Mouse (Mus musculus): Measurements from ENCODE around the gene Mfng. TPM values are rescaled to one million over a fixed set of nuclear protein-coding genes. Genes with fewer than 3 reads are reported as not detected.
A peak's percentile ranks its signal among the peaks of the same experiment; 100 is the strongest.

Mfng gene
- total RNA-seq, 2 experiments from 2014 or later, result 5.6 to 7.1 TPM

DNA sequence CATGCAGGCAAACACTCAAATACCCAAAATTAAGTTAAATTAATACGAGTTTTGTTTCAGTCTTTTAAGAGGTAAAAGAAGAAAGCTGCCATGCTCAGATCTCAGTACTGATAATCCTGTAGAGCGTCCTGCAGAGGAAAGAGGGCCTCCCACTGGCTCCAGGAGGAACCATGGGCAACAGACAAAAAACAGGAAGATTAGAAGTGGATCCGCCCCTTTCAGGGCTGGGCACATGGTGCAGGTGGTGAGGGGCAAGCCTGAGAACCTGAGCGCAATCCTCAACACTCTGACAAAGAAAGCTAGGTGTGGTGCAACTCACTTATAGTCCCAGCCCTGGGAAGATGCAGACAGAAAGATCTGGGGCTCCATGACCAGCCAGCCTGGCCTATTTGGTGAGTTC is 41.4 kb downstream of the Mfng start:
- DNase-seq, result no peak
- intact Hi-C loops (cut with DNase I; ENCODE audit: low total_unique reads), result no loop called here

DNA sequence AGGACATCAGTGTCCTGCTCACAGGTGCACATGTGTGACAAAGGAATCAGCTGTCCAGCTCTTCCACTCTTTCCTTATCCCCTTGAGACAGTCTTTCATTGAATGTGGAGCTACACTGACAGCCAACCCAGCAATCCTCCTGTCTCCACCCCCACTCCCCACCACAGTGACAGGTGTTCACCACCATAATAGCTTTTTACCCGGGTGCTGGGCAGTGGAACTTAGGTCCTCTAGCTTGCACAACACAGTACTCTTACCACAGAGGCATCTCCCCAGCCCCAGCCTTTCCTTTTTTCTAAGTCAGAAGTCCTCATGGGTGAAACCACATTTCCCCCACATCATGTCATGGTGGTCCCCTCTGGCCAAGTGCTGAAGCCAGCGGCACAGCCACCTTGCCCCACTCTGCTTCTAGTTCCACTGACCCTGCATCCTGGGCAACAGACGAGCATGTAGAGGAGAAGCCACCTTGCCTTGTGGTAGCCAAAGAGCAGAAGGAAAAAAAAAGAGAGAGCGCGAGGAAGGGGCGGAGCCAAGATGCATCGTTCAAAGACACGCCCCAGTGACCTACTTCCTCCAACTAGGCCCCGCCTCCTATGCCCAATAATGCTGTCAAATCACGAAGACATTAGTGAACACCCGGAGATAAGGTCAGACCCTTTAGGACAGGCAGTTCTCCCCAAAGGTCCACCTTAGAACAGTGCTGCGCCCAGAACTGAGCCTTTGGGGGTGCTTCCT is 42.8 kb downstream of the Mfng start:
- DNase-seq, result no peak
- intact Hi-C loops (cut with DNase I; ENCODE audit: low total_unique reads), result no loop called here

DNA sequence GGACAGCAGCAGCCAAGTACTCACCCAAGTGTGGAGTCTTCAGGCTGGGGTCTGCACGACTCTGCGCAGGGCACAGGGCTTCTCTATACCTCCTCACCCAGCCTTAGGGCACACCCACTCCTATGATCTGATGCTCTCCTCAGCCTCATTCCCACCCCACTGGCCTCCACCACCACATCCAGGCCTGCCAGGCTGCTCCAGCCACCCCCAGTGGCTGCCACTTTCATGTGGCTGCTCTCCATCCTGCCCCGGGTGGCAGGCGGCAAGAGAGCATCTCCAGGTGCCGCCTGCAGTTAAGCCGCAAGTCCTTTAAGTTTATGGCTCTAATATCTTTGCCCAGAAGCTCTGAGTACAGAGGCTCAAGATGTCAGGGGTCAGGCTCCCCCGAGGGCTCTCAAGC is 46.6 kb downstream of the Mfng start:
- intact Hi-C loops (cut with DNase I; ENCODE audit: low total_unique reads), result no loop called here
- no peak for DNase-seq

DNA sequence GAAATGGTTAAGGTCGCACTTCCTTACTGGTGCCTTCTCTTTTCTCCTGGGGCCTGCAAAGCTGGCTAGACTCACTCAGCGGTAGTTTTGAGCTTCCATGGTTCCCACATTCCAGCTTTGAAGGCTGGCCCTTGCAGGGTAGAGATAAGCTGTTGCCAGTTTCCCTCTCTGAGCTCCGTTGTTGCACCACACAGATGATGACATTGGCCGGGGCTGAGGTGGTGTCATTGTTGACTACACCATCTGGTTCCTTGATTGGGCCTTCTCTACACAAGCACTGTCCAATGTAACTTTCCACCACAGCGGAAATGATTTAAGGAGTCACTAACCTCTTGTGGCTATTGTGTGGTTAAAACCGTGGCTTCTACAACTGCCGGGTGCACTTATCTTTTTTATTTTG is 52.7 kb downstream of the Mfng start:
- DNase-seq, result no peak
- intact Hi-C loops (cut with DNase I; ENCODE audit: low total_unique reads), result loop anchor here (5.0 kb wide), 1 partner anchor 93 kb away; no protein-coding TSS in a partner anchor

DNA sequence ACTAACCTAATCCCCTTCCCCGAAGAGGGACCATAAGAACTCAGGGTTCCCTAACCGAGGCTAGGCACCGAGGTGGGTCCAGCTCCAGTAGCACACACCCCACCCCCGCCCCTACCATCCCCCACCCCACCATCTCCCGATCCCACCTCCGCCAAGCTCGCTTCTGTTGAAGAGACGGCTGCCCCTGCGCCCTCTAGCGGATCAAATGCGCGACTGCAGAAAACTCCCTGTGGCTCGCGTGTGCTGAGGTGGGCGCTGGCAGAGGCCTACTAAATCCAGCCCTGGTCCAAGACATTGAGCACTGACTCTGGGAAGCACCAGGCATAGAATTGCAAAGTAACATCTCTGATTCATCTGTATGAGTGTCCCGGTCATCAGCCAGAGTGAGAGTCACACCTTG is 53.2 kb downstream of the Mfng start:
- intact Hi-C loops (cut with DNase I; ENCODE audit: low total_unique reads), result loop anchor here (5.0 kb wide), 1 partner anchor 93 kb away; no protein-coding TSS in a partner anchor
- DNase-seq, result peak; percentile 63

DNA sequence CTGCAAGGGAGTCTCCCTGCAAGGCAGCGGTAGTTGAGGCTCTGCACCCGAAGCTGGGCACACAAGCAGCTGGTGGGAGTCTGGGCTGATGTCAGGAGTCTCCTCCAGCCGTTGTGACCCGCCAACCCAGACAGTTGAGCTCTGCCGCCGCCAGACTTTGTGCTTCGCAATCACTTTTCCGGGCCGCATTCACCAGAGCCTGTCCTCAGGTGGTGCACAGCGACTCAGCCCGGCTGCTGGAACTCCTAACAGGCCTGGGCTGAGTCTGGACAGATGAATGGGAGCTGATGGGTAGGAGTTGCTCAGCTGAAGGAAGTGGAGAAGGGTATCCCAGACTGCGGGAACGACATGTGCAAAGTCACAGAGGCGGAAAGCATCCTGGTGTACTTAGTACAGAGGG is 53.9 kb downstream of the Mfng start:
- no peak for DNase-seq
- intact Hi-C loops (cut with DNase I; ENCODE audit: low total_unique reads), result no loop called here

DNA sequence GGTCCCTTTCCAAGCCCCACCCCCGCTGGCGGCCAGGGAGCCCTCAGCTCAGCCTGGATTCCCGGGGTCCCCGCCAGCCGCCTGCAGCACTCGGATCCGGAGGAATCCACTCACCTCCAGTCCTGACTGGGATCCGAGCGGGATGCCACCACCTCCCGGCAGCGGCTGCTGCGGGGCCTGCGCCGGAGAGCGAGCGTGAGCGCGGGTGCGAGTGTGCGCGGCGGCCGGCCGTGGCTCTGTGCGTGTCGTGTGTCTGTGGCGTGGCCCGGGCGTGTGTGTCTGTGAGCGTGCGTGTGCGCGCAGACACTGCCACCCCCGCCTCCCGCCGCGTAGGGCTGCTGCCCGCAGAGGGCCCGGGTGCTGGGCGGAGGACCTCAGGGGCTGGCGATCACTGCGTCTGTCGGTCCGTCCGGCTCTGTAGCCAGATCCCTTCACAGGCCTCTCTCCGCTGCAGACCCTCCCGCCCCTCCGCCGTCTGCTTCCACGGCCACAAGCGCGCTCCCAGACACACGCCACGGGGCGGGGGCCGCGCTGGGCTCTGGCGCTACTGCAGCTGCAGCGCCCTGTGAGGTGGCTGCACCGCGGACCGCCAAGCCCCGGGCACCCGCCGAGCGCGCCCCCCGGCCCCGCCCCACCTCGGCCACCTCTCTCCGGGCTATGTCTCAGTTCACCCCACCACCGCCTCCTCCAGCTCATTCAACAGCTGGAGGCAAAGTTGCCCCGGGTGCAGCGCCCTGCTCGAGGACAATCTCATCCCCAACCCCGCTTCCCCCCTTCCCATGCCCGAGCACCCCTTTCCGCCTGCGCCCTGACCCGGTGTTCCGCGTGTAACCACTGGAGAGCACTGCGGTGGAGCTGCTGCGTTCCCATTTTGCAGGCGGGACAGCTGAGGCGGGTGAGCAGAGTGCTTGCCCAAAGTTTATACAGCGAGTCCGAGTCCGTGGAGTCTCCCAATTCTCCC is 54.7 kb downstream of the Mfng start, which contains the start of gene Elfn2:
TSS of gene Elfn2 (minus strand) at position 482 of the 961 bp plus-strand sequence.
- no peak for DNase-seq
- intact Hi-C loops (cut with DNase I; ENCODE audit: low total_unique reads), result no loop called here

DNA sequence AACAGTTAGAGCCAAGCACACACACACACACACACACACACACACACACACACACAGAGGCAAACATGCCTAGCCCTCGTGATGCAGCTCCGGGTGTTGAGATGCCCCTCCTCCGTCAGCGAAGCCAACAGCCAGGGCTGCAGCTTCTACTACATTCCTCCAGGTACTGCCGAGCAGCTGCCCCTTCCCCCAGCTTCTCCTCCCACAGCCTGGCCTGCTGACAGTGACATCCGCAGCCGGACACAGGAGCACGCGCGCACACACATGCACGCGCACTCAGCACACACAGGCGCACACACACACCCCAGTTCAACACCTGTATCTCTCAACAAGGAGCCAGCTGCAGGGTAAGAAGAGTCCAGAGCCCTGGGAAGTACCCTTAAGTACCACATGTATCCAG is 56.3 kb downstream of the Mfng start:
- DNase-seq, result no peak
- intact Hi-C loops (cut with DNase I; ENCODE audit: low total_unique reads), result no loop called here

DNA sequence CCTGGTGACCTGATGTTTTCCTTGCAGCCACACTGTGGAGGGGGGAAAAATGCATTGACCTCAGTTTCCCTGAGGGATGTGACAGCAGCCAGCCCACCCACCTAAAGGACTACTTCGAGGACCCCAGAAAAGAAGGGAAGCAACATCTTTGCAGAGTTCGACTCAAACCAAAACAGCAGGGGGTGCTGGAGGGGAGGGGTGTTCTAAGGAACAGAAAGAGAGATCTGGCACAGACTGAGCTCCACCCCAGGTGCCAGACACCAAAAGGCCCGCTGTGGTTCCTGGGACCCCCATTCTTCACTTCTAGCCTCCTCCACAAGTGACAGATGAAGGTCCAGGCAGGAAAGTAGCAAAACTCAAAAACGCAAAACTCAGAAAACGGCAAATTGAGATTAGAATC is 57.4 kb downstream of the Mfng start:
- no peak for DNase-seq
- intact Hi-C loops (cut with DNase I; ENCODE audit: low total_unique reads), result no loop called here

DNA sequence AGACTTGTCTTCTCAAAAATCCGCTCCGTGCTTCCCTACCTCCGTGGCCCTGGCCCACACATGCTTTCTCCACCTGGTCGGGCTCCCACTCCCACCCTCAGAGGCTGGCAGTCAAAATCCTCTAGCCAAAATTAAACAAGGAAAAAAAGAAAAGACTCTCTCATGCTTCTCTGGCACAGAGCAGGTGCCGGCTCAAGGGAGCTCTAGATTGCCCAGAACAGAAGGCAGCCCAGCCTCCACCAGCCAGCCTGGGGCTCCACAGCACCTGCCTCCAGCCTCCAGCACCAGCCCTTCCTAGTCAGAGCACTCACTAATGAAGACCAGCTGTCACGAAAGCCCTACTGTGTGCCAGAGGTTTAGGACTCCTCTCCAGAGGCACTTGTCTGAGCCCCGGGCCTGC is 59.5 kb downstream of the Mfng start:
- intact Hi-C loops (cut with DNase I; ENCODE audit: low total_unique reads), result no loop called here

DNA sequence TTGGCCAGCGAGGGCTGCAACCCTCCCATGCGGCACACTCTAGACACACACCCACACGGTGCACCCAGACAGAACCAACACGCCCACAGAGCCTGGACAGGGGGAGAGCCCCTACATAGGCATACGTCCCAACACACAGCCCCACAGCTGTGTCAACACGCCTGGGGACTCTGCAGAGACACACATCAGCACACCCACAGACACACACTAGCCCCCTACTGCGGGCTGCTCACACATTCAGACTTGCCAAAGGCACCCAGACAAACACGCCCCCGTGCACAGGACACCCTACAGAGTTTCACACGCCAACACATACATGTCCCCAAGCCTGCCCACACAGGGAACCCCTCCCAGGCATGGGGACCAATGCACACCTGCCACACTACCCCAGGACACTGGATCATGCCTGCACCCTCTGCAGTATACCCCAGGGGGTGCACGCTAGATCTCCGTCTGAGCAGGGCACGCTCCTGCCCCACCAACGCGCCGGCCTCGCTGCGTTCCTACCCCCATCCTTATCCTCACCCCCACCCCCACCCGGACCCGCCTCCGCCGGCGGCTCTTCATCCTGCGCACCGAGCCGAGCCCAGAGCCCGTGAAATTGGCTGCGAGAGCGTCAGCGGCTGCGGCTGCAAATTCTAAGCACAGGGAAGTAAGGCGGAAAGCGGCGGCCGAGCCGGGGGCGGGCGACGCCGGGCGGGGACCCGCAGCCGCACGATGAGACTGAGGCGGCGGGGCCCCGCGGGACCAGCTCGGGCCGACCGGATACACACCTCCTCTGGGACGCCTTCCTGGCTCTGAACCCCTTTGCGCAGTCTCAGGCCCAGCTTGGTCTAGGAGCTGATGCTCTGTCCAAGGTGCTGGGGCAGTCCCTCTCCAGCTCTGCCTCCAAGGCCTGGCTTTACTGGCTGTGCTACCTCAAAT is 60.7 kb downstream of the Mfng start:
- intact Hi-C loops (cut with DNase I; ENCODE audit: low total_unique reads), result no loop called here
- peak; percentile 26 for DNase-seq

More for the DNA sequence above, 59.5 kb downstream of the Mfng start:
- no peak for DNase-seq

DNA sequence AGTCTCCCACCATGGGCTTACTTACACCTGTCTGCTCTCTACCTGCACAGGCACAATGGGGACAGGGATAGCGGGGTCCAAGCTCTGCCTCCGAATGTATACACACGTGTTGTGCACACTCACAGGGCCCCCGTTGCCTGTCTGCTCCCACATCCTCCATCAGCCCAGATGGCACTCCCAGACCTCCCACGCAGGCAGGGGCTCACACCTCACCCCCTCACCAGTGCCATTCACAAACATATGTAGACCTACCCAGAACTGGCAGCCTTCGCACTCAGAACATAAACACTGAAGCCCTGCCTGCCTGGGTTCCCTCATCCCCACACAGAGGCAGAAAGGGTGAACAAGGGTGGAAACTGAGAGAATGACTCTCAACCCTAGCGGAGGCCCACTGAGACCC is 61.3 kb downstream of the Mfng start:
- no peak for DNase-seq
- intact Hi-C loops (cut with DNase I; ENCODE audit: low total_unique reads), result no loop called here

DNA sequence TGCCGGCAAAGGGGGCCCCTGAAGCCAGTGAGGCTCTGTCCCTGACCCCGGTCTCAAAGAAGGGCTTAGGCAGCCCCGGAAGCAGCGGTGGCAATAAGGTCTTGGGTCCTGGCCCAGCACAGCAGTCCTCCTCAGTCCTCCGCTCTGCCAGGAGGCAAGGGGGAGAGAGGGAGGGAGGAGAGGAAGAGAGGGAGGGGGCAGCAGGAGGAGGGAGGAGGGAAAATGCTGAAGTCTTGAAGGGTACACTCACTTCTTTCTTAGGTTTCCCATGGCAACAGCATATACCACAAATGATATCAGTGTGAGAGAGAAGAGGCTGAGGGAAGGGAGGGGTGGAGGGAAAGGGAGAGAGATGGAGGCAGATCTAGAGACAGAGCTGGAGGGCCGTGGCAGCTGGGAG is 62.6 kb downstream of the Mfng start:
- intact Hi-C loops (cut with DNase I; ENCODE audit: low total_unique reads), result no loop called here
- no peak for DNase-seq

DNA sequence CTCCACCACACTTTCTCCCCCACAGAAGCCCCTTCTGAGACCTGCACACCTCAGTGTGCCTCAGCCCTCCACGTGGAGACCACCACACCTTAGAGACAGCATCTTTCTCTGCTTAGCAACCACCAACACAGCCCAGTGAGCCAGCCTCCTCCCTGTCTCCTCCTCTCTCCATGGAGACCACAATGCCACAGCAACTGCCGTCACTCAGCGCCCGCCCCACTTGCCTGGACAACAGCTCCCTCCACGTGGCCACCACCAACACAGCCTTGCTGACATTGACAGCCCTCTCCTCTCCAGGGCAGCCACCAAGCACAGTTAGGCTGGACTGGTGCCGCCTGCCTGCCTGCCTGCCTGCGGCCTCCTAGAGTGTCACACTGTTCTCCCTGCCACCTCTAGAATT is 63.5 kb downstream of the Mfng start:
- intact Hi-C loops (cut with DNase I; ENCODE audit: low total_unique reads), result no loop called here
- DNase-seq, result no peak

DNA sequence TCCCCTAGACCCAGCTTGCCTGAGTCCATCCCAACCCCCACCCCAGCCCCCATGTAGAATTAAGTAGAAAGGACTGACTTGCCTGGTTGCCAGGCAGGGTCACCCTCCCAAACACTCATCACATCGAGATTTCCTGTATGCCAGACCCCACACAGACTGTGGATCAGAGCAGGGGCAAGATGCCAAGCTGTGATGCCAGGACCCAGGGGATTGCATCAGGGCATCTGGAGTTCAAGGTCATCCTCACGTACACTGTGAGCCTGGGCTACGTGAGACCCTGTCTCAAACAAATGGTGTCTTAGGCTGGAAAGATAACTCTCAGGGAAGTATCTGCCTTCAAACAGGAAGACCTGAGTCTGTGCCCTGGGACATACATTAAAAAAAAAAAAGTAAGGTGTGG is 66.6 kb downstream of the Mfng start:
- intact Hi-C loops (cut with DNase I; ENCODE audit: low total_unique reads), result no loop called here
- DNase-seq, result no peak

Other genes with a start within 250 kb of the Mfng start
- 10 to 100 TPM; 36.9 to 40.4 TPM for gene C1qtnf6, start 242.1 kb downstream of the Mfng start, total RNA-seq (2021)
- gene Sstr3, start 228.8 kb downstream of the Mfng start, total RNA-seq (2021), result under 1 TPM in 1 of 2 experiments, not detected in 1; 0.04 TPM
- 1 to 10 TPM; 1.1 to 2.5 TPM for gene Rac2, start 200.7 kb downstream of the Mfng start, total RNA-seq (2021)
- gene Cyth4, start 176.4 kb downstream of the Mfng start, total RNA-seq (2021), result 1 to 10 TPM; 2.9 to 3.3 TPM
- under 1 TPM; 0.07 to 0.62 TPM for gene Elfn2, start 54.7 kb downstream of the Mfng start, total RNA-seq (2021)
- gene Card10, start 29.6 kb upstream of the Mfng start, total RNA-seq (2021), result 1 to 10 TPM; 9.6 to 9.7 TPM
- 10 to 100 TPM; 22.7 to 23.6 TPM for gene Cdc42ep1, start 69.1 kb upstream of the Mfng start, total RNA-seq (2021)
- not detected for gene Lgals2, start 82.1 kb upstream of the Mfng start, total RNA-seq (2021)
- 10 to 100 TPM; 28.0 to 28.2 TPM for gene Gga1, start 103.7 kb upstream of the Mfng start, total RNA-seq (2021)
- not detected for gene Gm49510, start 126.2 kb upstream of the Mfng start, total RNA-seq (2021)
- gene Sh3bp1, start 126.3 kb upstream of the Mfng start, total RNA-seq (2021), result 1 to 10 TPM; 3.3 to 3.6 TPM
- gene Pdxp, start 140.4 kb upstream of the Mfng start, total RNA-seq (2021), result 1 to 10 TPM; 4.8 to 6.8 TPM
- gene Lgals1, start 153.2 kb upstream of the Mfng start, total RNA-seq (2021), result 100 to 1,000 TPM; 398 to 459 TPM
- gene Nol12, start 161.5 kb upstream of the Mfng start, total RNA-seq (2021), result 10 to 100 TPM; 28.3 to 30.3 TPM
- 10 to 100 TPM; 57.9 to 80.0 TPM for gene Triobp, start 174.2 kb upstream of the Mfng start, total RNA-seq (2021)